Mouse (Mus musculus) midbrain, embryonic 14.5 days (tissue): ENCODE data around the gene Adgrg6. TPM values are rescaled to one million over a fixed set of nuclear protein-coding genes. Genes with fewer than 3 reads are reported as not detected.

Experiments
- ATAC-seq: fragments of 200-750 bp; cut with Nextera tagmentation; 2 replicates; pipeline ENCODE4 v1.8.0; 2017; ENCODE audit warnings: moderate number of reproducible peaks, moderate library complexity; ENCODE audit not compliant: low FRiP score, low TSS enrichment
- DNase-seq: peaks from one replicate; pipeline ENCODE4 v3.0.0-alpha.2; 2015
- H3K27ac ChIP-seq: fragments of 300-500 bp; sonication (generic); replicated peaks from 2 replicates; pipeline ENCODE4 v1.5.1; 2014; ENCODE audit warnings: mild to moderate bottlenecking, low read depth, low read length, moderate library complexity
- H3K27me3 ChIP-seq: fragments of 300-500 bp; sonication (generic); 2 replicates; pipeline ENCODE4 v1.6.1; 2014; ENCODE audit warnings: low read length, control low read depth, mixed read lengths; ENCODE audit not compliant: control insufficient read depth, insufficient read depth
- H3K36me3 ChIP-seq: fragments of 300-500 bp; sonication (generic); 2 replicates; pipeline ENCODE4 v1.6.1; 2014; ENCODE audit warnings: low read length, control low read depth; ENCODE audit not compliant: control insufficient read depth, insufficient read depth
- H3K4me1 ChIP-seq: fragments of 300-500 bp; sonication (generic); 2 replicates; pipeline ENCODE4 v1.6.1; 2014; ENCODE audit warnings: mild to moderate bottlenecking, antibody characterized with exemption, low read length, control low read depth; ENCODE audit not compliant: control insufficient read depth, insufficient read depth
- H3K4me2 ChIP-seq: fragments of 300-500 bp; sonication (generic); 2 replicates; pipeline ENCODE4 v1.6.1; 2014; ENCODE audit warnings: mild to moderate bottlenecking, low read length, moderate library complexity
- H3K4me3 ChIP-seq: fragments of 300-500 bp; sonication (generic); replicated peaks from 2 replicates; pipeline ENCODE4 v1.5.1; 2014; ENCODE audit warnings: low read depth, low read length
- H3K9ac ChIP-seq: fragments of 300-500 bp; sonication (generic); replicated peaks from 2 replicates; pipeline ENCODE4 v1.6.1; 2014; ENCODE audit warnings: mild to moderate bottlenecking, low read length, moderate library complexity
- H3K9me3 ChIP-seq: fragments of 300-500 bp; sonication (generic); 2 replicates; pipeline ENCODE4 v1.6.1; 2016; ENCODE audit warnings: low read length, control low read depth, mixed read lengths; ENCODE audit not compliant: control insufficient read depth
- WGBS: fragments of 180-500 bp; shearing (Covaris S2); extraction: QIAGEN DNeasy Blood & Tissue Kit; methylation state at CpG from one replicate; pipeline ENCODE4 v1.1.7; 2014; 5-methylcytosine and 5-hydroxymethylcytosine counted together
- polyA plus RNA-seq: library from polyadenylated mRNA; unstranded; fragments of >200 nt; fragmentation: Nextera tagmentation; extraction: Ambion mirVana; gene quantifications from 2 replicates; pipeline ENCODE4 v1.2.1, GENCODE M21; 2014

Gene Adgrg6
- polyA plus RNA-seq, 1 experiment from 2014 or later, result 2.0 TPM

DNA sequence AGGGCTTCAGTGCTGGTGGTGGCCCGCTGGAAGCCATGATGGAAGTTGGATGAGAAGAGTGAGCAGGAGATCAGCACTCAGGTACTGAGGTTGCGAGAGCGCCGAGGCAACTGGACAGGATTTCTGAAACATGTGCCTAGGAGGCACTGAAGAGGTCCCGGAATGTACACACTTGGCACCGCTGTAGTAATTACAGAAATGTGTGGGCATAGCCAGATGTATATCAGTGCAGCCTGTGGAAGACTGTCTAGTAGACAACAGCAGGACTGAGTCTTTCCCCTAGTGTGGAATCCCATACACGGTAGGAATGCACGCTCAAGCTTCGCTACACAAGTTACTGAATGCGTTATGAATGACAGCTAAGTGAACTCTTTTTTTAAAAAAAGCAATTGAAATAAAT, 86.1 kb downstream of the Adgrg6 start:
- ATAC-seq, result no peak
- no peak overlapping the region for H3K27ac ChIP-seq
- H3K4me3 ChIP-seq, result no peak overlapping the region
- H3K9ac ChIP-seq, result no peak overlapping the region
- no peaks in the 10 kb centered on the region for H3K9me3 ChIP-seq
- H3K4me1 ChIP-seq, result no peaks in the 10 kb centered on the region
- DNase-seq, result no peak
- no peaks in the 10 kb centered on the region for H3K27me3 ChIP-seq
- 96% methylated on average over 10 of the region's 10 CpGs for WGBS
- H3K4me2 ChIP-seq, result no peak overlapping the region
- no peaks in the 10 kb centered on the region for H3K36me3 ChIP-seq

DNA sequence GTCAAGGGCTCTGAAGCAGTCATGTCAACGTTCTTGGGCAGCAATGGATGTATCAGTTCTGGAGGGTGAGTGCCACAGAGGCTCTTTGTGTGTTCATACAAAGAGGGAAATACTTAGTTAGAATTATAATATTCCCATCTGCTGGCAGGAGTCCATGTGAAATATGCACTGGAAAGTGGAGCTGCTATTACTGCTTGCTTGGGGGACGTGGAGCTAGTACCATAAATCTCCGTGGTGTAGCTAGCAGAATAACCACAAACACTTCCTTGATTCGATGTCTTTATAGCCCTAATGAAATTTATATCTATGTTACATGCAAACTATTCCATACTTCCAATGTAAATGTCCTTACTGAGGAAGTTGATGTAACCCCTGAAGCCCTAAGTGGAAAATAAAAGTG, 91.0 kb downstream of the Adgrg6 start:
- H3K4me2 ChIP-seq, result no peak overlapping the region
- no peak for ATAC-seq
- H3K4me1 ChIP-seq, result no peaks in the 10 kb centered on the region
- H3K36me3 ChIP-seq, result no peaks in the 10 kb centered on the region
- H3K27me3 ChIP-seq, result no peaks in the 10 kb centered on the region
- no peak overlapping the region for H3K27ac ChIP-seq
- no peak overlapping the region for H3K4me3 ChIP-seq
- no peaks in the 10 kb centered on the region for H3K9me3 ChIP-seq
- DNase-seq, result no peak
- no peak overlapping the region for H3K9ac ChIP-seq
- WGBS, result 79% methylated on average over 4 of the region's 4 CpGs

DNA sequence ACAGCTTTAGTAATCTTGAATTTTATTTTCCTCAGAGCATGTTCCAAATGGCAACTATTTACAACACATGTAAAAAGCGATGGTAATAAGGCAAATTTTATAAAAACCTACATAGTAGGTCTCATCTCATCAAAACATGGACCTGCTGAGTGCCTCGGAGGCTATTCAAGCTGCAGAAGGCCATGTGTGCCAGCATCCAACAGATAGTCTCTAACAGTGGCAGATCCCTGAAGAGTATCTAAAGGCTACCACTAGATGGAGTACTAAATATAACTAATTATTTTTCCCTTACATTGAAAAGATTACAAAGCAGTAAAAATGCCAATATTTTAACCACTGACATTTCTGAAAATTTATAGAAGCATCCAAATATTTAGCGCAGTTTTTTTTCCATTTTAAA, 93.6 kb downstream of the Adgrg6 start:
- no peak overlapping the region for H3K27ac ChIP-seq
- ATAC-seq, result peak; percentile 73; the same call in 1 of the 2 replicates
- WGBS, result 39% methylated on average over 3 of the region's 3 CpGs
- H3K27me3 ChIP-seq, result no peaks in the 10 kb centered on the region
- H3K4me2 ChIP-seq, result no peak overlapping the region
- no peak overlapping the region for H3K9ac ChIP-seq
- no peaks in the 10 kb centered on the region for H3K9me3 ChIP-seq
- H3K36me3 ChIP-seq, result no peaks in the 10 kb centered on the region
- no peaks in the 10 kb centered on the region for H3K4me1 ChIP-seq
- no peak overlapping the region for H3K4me3 ChIP-seq
- peak; percentile 76 for DNase-seq

GRCm38 (mm10) chr10:14450073-14450472, 95.4 kb downstream of the Adgrg6 start:
- H3K4me2 ChIP-seq, result no peak overlapping the region
- H3K9me3 ChIP-seq, result no peaks in the 10 kb centered on the region
- H3K4me3 ChIP-seq, result no peak overlapping the region
- H3K9ac ChIP-seq, result no peak overlapping the region
- no peak overlapping the region for H3K27ac ChIP-seq
- no peaks in the 10 kb centered on the region for H3K4me1 ChIP-seq
- H3K36me3 ChIP-seq, result no peaks in the 10 kb centered on the region
- no peak for ATAC-seq
- no peaks in the 10 kb centered on the region for H3K27me3 ChIP-seq
- 79% methylated on average over 7 of the region's 7 CpGs for WGBS
- no peak for DNase-seq

GRCm38 (mm10) chr10:14445590-14446291, 99.7 kb downstream of the Adgrg6 start:
- Histone ChIP-seq H3K27me3 (no peaks in the 10 kb centered on the region), H3K4me2 (no peak overlapping the region), H3K9ac (no peak overlapping the region), H3K9me3 (no peaks in the 10 kb centered on the region), H3K4me3 (no peak overlapping the region), H3K4me1 (no peaks in the 10 kb centered on the region), H3K36me3 (no peaks in the 10 kb centered on the region), H3K27ac (no peak overlapping the region)
- WGBS, result 93% methylated on average over 12 of the region's 12 CpGs
- ATAC-seq (no peak), DNase-seq (no peak)

DNA sequence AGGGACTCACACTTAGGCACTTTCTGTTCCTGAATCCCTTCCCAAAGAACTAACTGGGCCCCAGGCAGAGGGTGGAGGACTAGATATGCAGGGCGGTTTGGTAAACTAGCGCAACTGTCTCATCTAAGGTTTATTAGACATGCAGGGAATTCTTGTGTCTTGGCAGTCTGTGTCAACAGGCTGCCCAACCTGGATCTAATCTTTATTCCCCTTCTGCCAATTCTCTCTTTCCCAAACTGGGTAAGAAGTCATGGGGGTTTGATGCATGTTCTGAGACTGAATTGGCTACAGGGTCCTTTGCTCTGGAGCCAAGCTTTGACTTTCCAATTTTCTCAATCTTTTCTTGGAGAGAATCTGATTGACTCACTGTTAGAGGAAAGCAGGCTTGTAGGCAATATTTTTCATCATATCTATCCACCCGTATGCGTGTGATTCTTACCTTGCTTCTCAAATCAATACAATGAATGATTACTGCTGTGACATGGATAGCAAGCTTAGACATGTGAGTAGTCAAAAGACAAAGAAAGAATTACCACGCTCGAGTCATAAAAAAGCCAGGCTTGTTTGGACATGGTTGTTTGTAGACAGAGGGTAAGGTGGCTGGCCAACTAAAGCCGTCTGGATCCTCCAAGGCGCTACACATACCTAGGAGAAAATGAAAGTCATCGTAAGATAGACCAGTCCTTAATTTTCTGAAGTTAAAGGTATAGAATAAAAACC, 104.4 kb downstream of the Adgrg6 start:
- WGBS, result 94% methylated on average over 9 of the region's 9 CpGs
- no peaks in the 10 kb centered on the region for H3K27me3 ChIP-seq
- H3K4me2 ChIP-seq, result no peak overlapping the region
- no peak overlapping the region for H3K9ac ChIP-seq
- no peak overlapping the region for H3K27ac ChIP-seq
- no peaks in the 10 kb centered on the region for H3K36me3 ChIP-seq
- no peaks in the 10 kb centered on the region for H3K9me3 ChIP-seq
- ATAC-seq (no peak), DNase-seq (no peak)
- no peaks in the 10 kb centered on the region for H3K4me1 ChIP-seq
- H3K4me3 ChIP-seq, result no peak overlapping the region

DNA sequence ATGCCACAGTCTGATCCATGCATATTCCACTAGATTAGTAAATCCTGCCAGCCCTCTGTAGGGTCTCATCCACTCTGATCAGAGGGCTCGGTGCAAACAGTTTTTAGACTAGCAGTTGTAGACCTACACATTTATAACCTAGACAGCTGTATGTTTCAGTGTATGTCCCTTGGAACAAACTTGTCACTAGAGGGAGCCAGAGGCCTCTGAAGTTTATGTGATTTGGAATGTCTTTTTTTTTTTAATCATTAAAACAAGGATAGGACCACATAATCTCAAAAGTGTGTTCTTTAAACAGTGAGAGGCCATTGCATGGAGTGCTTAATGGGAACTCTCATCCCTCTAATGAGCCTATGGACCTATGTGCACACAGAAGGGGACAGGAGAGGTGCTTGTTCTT, 141.4 kb downstream of the Adgrg6 start:
- ATAC-seq, result no peak
- Histone ChIP-seq H3K4me3 (no peak overlapping the region), H3K36me3 (no peaks in the 10 kb centered on the region), H3K9me3 (peaks cover 21% of the 10 kb centered on the region), H3K4me1 (no peaks in the 10 kb centered on the region), H3K4me2 (no peak overlapping the region), H3K9ac (no peak overlapping the region), H3K27me3 (no peaks in the 10 kb centered on the region), H3K27ac (no peak overlapping the region)
- WGBS, result 73% methylated on average over 1 of the region's 1 CpGs
- peak; percentile 67 for DNase-seq

DNA sequence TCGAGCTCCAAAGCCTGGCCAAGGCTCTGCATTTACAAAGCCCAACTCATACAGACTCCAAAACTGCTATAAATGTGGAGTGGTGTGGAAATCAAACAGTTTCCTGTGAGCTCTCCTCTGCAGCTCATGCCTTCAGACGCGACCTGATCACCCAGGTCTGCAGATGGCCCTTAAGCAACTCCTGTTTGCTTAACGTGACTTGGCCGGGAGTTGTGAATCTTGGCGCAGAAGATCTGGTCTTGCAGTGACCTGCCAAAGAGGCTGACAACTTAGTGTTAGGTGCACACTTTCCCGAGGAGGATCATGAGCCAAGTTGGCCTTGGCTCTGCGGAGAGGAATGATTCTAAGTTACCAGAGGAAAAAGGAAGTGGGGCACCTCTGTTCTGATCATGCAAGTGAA, 143.7 kb downstream of the Adgrg6 start:
- no peak overlapping the region for H3K9ac ChIP-seq
- H3K27ac ChIP-seq, result no peak overlapping the region
- no peak for ATAC-seq
- WGBS, result 86% methylated on average over 8 of the region's 8 CpGs
- peaks cover 6% of the 10 kb centered on the region for H3K9me3 ChIP-seq
- no peaks in the 10 kb centered on the region for H3K4me1 ChIP-seq
- H3K4me3 ChIP-seq, result no peak overlapping the region
- H3K36me3 ChIP-seq, result no peaks in the 10 kb centered on the region
- H3K27me3 ChIP-seq, result no peaks in the 10 kb centered on the region
- no peak for DNase-seq
- H3K4me2 ChIP-seq, result no peak overlapping the region
